Mouse (Mus musculus) midbrain, embryonic 14.5 days (tissue): ENCODE measurements around the gene Tfap2a. TPM values are rescaled to one million over a fixed set of nuclear protein-coding genes. Genes with fewer than 3 reads are reported as not detected.

Experiments
- ATAC-seq: fragments of 200-750 bp; cut with Nextera tagmentation; 2 replicates; pipeline ENCODE4 v1.8.0; 2017; ENCODE audit warnings: moderate number of reproducible peaks, moderate library complexity; ENCODE audit not compliant: low FRiP score, low TSS enrichment
- DNase-seq: peaks from one replicate; pipeline ENCODE4 v3.0.0-alpha.2; 2015
- H3K27ac ChIP-seq: fragments of 300-500 bp; sonication (generic); replicated peaks from 2 replicates; pipeline ENCODE4 v1.5.1; 2014; ENCODE audit warnings: mild to moderate bottlenecking, low read depth, low read length, moderate library complexity
- H3K27me3 ChIP-seq: fragments of 300-500 bp; sonication (generic); 2 replicates; pipeline ENCODE4 v1.6.1; 2014; ENCODE audit warnings: low read length, control low read depth, mixed read lengths; ENCODE audit not compliant: control insufficient read depth, insufficient read depth
- H3K36me3 ChIP-seq: fragments of 300-500 bp; sonication (generic); 2 replicates; pipeline ENCODE4 v1.6.1; 2014; ENCODE audit warnings: low read length, control low read depth; ENCODE audit not compliant: control insufficient read depth, insufficient read depth
- H3K4me1 ChIP-seq: fragments of 300-500 bp; sonication (generic); 2 replicates; pipeline ENCODE4 v1.6.1; 2014; ENCODE audit warnings: mild to moderate bottlenecking, antibody characterized with exemption, low read length, control low read depth; ENCODE audit not compliant: control insufficient read depth, insufficient read depth
- H3K4me2 ChIP-seq: fragments of 300-500 bp; sonication (generic); 2 replicates; pipeline ENCODE4 v1.6.1; 2014; ENCODE audit warnings: mild to moderate bottlenecking, low read length, moderate library complexity
- H3K4me3 ChIP-seq: fragments of 300-500 bp; sonication (generic); replicated peaks from 2 replicates; pipeline ENCODE4 v1.5.1; 2014; ENCODE audit warnings: low read depth, low read length
- H3K9ac ChIP-seq: fragments of 300-500 bp; sonication (generic); replicated peaks from 2 replicates; pipeline ENCODE4 v1.6.1; 2014; ENCODE audit warnings: mild to moderate bottlenecking, low read length, moderate library complexity
- H3K9me3 ChIP-seq: fragments of 300-500 bp; sonication (generic); 2 replicates; pipeline ENCODE4 v1.6.1; 2016; ENCODE audit warnings: low read length, control low read depth, mixed read lengths; ENCODE audit not compliant: control insufficient read depth
- WGBS: fragments of 180-500 bp; shearing (Covaris S2); extraction: QIAGEN DNeasy Blood & Tissue Kit; methylation state at CpG from one replicate; pipeline ENCODE4 v1.1.7; 2014; 5-methylcytosine and 5-hydroxymethylcytosine counted together
- polyA plus RNA-seq: library from polyadenylated mRNA; unstranded; fragments of >200 nt; fragmentation: Nextera tagmentation; extraction: Ambion mirVana; gene quantifications from 2 replicates; pipeline ENCODE4 v1.2.1, GENCODE M21; 2014

The Tfap2a gene
- polyA plus RNA-seq, 1 experiment from 2014 or later, result 11.8 TPM

- Histone ChIP-seq H3K9ac (no peak overlapping the region), H3K27me3 (peaks cover 98% of the 10 kb centered on the region), H3K4me3 (no peak overlapping the region), H3K36me3 (no peaks in the 10 kb centered on the region), H3K4me1 (0 out of 2 replicates have a peak, but pooled peaks cover 2% of the 10 kb centered on the region), H3K4me2 (no peak overlapping the region), H3K9me3 (no peaks in the 10 kb centered on the region), H3K27ac (no peak overlapping the region)
- DNase-seq (no peak), ATAC-seq (no peak)
- 2% methylated on average over 15 of the region's 15 CpGs for WGBS
Observed at GRCm38 (mm10) chr13:40737099-40737498, 1.1 kb downstream of the Tfap2a start.

- Histone ChIP-seq H3K9me3 (no peaks in the 10 kb centered on the region), H3K36me3 (no peaks in the 10 kb centered on the region), H3K4me2 (no peak overlapping the region), H3K9ac (no peak overlapping the region), H3K27me3 (peaks cover 97% of the 10 kb centered on the region), H3K27ac (no peak overlapping the region), H3K4me3 (no peak overlapping the region), H3K4me1 (0 out of 2 replicates have a peak, but pooled peaks cover 2% of the 10 kb centered on the region)
- DNase-seq (no peak), ATAC-seq (no peak)
- 4% methylated on average over 19 of the region's 19 CpGs for WGBS
Observed at GRCm38 (mm10) chr13:40736107-40736780, 1.9 kb downstream of the Tfap2a start.

GRCm38 (mm10) chr13:40735416-40736106 is 2.6 kb downstream of the Tfap2a start:
- H3K27me3 ChIP-seq, result peaks cover 91% of the 10 kb centered on the region
- no peaks in the 10 kb centered on the region for H3K36me3 ChIP-seq
- no peak overlapping the region for H3K4me2 ChIP-seq
- ATAC-seq, result no peak
- 0 out of 2 replicates have a peak, but pooled peaks cover 2% of the 10 kb centered on the region for H3K4me1 ChIP-seq
- no peak for DNase-seq
- no peak overlapping the region for H3K9ac ChIP-seq
- 1% methylated on average over 17 of the region's 17 CpGs for WGBS
- H3K4me3 ChIP-seq, result no peak overlapping the region
- H3K9me3 ChIP-seq, result no peaks in the 10 kb centered on the region
- H3K27ac ChIP-seq, result no peak overlapping the region

- WGBS, result under 1% methylated on average over 33 of the region's 33 CpGs
- H3K4me3 ChIP-seq, result peak overlapping the region; percentile 42
- H3K9me3 ChIP-seq, result no peaks in the 10 kb centered on the region
- H3K36me3 ChIP-seq, result no peaks in the 10 kb centered on the region
- H3K4me2 ChIP-seq, result peak overlapping the region; percentile 53
- H3K27ac ChIP-seq, result no peak overlapping the region
- peaks cover 84% of the 10 kb centered on the region for H3K27me3 ChIP-seq
- H3K4me1 ChIP-seq, result 0 out of 2 replicates have a peak, but pooled peaks cover 2% of the 10 kb centered on the region
- no peak overlapping the region for H3K9ac ChIP-seq
- ATAC-seq (no peak), DNase-seq (no peak)
Observed at GRCm38 (mm10) chr13:40734316-40734965, 3.7 kb downstream of the Tfap2a start.

GRCm38 (mm10) chr13:40733542-40734151 is 4.5 kb downstream of the Tfap2a start:
- peaks cover 78% of the 10 kb centered on the region for H3K27me3 ChIP-seq
- DNase-seq (peak; percentile 77), ATAC-seq (peak; percentile 29; the same call in 1 of the 2 replicates)
- H3K9ac ChIP-seq, result peak overlapping the region; percentile 17; the same call in 1 of the 2 replicates
- H3K9me3 ChIP-seq, result no peaks in the 10 kb centered on the region
- WGBS, result under 1% methylated on average over 37 of the region's 38 CpGs
- 0 out of 2 replicates have a peak, but pooled peaks cover 2% of the 10 kb centered on the region for H3K4me1 ChIP-seq
- peak overlapping the region; percentile 42 for H3K4me3 ChIP-seq
- no peak overlapping the region; the same call in 1 of the 2 replicates for H3K27ac ChIP-seq
- H3K4me2 ChIP-seq, result peak overlapping the region; percentile 53
- no peaks in the 10 kb centered on the region for H3K36me3 ChIP-seq

GRCm38 (mm10) chr13:40732816-40733541 is 5.2 kb downstream of the Tfap2a start:
- Histone ChIP-seq H3K4me3 (peak overlapping the region; percentile 42), H3K27ac (peak overlapping the region; percentile 45; the same call in 1 of the 2 replicates), H3K4me2 (peak overlapping the region; percentile 53), H3K4me1 (0 out of 2 replicates have a peak, but pooled peaks cover 2% of the 10 kb centered on the region), H3K9ac (peak overlapping the region; percentile 17; the same call in 1 of the 2 replicates), H3K27me3 (peaks cover 78% of the 10 kb centered on the region), H3K36me3 (no peaks in the 10 kb centered on the region), H3K9me3 (no peaks in the 10 kb centered on the region)
- WGBS, result under 1% methylated on average over 30 of the region's 30 CpGs
- DNase-seq (peak; percentile 46), ATAC-seq (no peak)

GRCm38 (mm10) chr13:40732085-40732484 is 6.1 kb downstream of the Tfap2a start:
- H3K9ac ChIP-seq, result peak overlapping the region; percentile 60
- H3K9me3 ChIP-seq, result no peaks in the 10 kb centered on the region
- H3K4me1 ChIP-seq, result 0 out of 2 replicates have a peak, but pooled peaks cover 2% of the 10 kb centered on the region
- peaks cover 75% of the 10 kb centered on the region for H3K27me3 ChIP-seq
- ATAC-seq (no peak), DNase-seq (no peak)
- H3K27ac ChIP-seq, result peak overlapping the region; percentile 89
- peak overlapping the region; percentile 42 for H3K4me3 ChIP-seq
- peak overlapping the region; percentile 53 for H3K4me2 ChIP-seq
- WGBS, result under 1% methylated on average over 11 of the region's 11 CpGs
- no peaks in the 10 kb centered on the region for H3K36me3 ChIP-seq
